Mouse (Mus musculus) adrenal gland (tissue): ENCODE results near the gene Hnrnpa0.

Experiments used
- intact Hi-C: fragments of 180-260 bp; cut with DNase I; formaldehyde crosslinking; loops from one replicate; pipeline ENCODE4 v1.15.1; 2025

Hnrnpa0 gene

DNA sequence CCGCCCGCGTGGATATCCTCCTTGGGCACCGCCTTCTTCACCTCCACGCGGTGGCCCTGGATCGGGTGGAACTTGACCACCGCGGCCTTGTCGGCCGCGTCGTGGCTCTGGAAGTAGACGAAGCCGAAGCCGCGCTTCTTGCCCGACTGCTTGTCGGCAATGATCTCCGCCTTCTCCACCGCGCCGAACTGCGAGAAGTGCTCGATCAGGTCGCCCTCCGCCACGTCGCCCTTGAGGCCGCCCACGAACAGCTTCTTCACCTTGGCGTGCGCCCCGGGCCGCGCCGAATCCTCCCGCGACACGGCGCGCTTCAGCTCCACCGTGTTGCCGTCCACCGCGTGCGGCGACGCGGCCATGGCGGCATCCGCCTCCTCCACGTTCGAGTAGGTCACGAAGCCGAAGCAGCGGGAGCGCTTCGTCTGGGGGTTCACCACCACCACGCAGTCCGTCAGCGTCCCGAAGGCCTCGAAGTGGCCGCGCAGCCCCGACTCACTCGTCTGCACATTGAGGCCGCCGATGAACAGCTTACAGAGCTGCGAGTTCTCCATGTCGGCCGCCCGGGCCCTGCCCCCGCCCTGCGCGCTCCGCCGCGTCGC, 492 bp downstream of the Hnrnpa0 start:
- intact Hi-C loops = no loop called here

DNA sequence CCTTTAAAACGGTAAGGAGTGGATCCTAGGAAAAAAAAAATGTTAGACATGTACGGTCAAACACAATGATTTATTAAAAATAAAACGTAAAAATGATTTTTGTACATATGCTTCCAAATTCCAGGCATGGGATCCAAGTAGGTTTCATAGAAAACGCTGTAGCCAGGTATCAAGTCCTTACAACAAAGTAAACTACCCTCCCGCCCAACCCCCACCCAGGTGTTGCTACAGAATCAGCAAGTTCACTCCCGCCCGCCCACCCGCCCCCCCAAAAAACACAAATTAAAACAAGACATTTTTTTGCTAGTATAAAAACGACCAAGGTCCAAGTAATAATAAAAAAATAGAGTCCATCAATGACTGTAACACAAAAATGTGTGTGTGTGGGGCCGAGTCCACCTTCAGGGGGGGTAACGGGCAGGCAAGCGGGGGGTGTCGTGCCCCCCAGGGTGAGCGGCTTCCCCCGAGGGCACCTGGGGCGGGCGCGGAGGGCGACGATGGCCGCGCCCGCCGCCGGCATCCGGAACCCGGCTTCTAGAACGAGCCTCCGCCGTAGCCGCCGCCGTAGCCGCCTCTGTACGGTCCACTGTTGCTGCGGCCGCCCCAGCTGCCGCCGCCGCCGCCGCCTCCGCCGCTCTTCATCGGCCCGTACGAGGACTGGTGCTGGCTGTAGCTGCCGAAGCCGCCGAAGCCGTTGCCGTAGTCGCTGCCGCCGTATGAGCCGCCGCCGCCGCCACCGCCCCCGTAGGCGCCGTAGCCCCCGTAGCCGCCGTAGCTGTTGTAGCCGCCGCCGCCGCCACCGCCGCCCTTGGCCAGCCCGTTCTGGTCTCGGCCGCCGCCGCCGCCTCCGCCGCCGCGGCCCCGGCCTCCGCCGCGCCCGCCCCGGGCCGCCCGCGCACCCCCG, 1.2 kb downstream of the Hnrnpa0 start:
- intact Hi-C loops = no loop called here

DNA sequence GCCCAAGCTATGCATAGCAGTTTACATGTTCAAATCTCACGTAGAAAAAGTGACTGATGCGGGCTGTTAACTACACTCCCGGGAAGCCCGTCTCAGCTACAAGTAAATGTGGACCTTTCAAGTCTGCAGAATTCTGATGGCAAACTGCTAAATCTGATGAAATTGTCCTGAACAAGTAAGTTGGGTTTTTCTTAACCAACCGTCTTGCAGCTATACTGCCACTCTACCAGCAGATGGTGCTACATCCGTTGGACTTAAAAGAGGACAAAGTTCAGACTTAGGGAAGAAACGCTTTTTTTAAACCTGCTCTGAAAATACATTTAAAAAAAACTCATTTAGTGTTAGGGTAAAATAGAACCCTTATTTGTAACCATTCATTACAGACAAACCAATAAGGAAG, 2.2 kb downstream of the Hnrnpa0 start:
- intact Hi-C loops = no loop called here

DNA sequence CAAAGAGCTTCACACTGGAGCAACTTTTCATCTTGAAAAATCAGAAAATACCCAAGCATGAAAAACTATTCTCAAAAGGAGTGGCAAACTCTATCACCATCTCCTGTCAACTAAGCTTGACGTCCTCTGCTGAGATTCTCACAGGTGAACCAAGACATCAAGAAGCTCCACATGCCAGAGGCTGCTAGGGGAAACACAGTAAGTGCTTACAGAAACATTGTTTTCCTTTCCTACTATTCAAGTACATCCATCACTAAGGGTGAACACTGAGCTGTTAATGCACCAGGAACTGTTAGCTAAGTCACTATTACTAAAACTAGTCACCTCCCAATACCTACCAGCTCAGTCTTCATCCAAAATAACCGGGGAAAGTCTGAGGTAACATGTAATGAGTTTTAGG, 3.4 kb downstream of the Hnrnpa0 start:
- intact Hi-C loops = no loop called here

DNA sequence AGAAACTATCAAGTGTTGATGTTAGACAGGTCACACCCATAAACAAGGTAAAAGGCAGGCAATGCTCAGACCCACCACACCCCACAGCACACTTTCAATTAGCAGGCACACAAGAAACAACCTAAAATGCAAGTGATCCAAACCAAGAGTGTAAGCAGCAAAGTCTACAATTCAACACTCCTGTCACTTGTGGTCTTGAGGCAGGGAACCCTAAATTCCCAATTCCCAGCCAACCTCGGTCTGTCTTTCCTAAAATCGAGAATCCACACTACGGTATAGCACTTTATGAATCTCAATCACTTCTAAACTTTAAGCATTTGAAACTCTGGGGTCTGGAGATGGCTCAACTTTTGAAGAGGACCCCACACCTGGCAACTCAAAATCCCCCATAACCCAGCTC, 4.1 kb downstream of the Hnrnpa0 start:
- intact Hi-C loops = no loop called here

DNA sequence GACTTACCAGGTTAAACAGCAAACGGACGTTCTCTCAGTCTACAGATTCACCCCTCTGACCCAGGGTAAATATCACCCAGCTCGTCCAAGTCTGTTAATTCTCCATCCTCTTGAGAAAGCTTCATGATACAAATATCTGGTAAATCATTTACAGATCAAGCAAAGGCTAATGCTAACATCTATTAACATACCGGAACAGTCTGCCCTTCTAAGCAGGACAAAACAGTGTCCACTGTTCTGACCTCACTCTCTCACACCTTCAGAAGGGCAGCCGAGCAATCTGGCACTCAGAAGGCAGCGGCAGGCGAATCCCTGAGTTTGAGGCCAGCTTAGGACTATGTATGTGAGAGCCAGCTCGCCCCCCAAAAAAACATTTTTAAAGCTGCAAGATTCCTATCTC, 5.0 kb downstream of the Hnrnpa0 start:
- intact Hi-C loops = no loop called here

DNA sequence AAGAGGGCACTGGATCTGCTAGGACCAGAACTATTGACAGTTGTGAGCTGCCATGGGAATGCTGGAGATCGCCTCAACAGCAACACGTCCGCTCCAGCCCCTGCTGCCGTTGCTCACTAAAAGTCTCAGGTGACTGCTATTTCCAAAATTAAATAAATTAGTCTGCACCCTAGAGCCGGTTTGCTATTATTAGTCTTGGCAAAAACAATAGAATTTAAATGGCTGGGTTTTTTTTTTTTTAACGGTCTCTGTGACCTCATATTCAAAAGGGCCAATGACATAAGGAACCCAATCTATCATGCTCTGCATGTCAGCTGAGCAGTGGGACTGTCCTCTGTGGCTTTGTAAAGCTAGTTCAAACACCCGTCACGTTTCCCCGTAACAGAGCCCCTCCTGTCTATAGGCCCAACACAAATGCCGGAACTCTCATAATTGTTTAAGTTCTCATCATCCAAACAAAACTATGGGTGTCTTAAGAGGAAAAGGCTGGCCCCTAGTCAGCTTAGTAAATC, 5.5 kb downstream of the Hnrnpa0 start:
- intact Hi-C loops = no loop called here

DNA sequence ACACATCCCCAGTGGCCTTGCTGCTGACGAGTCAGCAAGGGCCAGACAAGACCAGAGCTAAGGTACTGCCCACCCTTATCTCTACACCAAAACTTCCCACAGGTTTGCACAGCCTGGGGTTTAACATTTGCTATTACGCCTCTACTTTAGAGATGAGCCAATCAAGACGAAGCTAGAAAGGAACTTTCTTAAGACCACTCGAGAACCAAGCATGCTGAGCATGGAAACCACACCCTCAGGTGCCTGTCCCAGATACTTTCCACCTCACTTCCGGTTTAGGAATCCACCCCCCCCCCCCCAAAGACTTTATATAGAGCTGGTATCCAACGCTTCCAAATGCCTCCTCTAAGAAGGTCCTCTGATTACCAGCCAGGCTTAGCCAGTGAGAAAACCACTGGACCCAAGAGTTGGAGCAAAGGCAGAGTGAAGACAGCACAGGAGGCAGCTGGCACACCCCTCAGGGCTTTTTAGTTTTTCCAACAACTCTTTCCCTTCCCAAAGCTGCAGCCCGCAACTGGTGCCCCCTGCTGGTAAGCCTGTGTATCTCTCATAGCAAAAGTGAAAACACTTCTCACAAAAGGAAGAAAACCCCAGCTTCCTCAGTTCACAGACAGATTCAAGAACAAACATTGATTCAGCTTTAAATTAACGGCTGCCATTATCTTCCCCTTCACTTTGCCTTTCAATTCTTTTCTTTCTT, 10.9 kb downstream of the Hnrnpa0 start:
- intact Hi-C loops = loop anchor here (2.0 kb wide), 1 partner anchor 105 kb away; no protein-coding TSS in a partner anchor

DNA sequence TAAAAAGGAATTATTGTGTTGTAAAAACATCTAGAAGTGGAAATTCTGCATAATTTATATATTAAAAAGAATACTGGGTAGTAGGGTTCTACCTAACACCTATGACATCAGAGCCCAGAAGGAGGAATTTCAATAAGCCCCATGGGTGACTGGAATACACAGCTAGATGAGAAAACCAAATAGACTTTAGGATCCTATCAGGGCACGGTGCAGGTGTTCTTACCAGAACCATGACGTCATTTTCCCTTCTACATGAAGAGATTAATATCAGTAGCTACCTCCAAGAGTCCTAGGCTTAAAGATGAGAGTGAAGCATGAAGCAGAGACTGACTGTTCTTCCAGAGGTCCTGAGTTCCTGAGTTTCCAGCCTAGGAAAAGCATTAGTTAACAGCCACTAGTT, 11.6 kb downstream of the Hnrnpa0 start:
- intact Hi-C loops = loop anchor here (2.0 kb wide), 1 partner anchor 104 kb away; no protein-coding TSS in a partner anchor

DNA sequence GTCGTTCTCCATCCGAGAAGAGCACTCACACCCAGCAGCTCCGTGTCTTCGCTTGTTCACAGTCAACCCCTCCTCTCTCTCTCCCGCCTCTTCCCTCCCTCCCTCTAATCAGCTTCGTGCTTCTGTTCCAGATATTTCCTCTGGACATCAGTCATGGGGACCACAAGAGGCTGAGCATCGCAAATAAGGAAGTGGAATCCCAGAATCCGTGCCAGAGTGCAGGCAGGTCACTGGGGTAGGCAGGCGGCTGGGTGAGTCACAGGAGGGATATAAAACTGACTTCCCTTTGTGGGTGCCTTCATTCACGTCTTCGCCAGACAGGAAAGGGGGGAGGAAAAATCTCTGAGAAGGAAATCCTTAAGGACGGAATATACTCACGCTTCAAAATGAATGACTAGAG, 13.1 kb downstream of the Hnrnpa0 start:
- intact Hi-C loops = no loop called here

DNA sequence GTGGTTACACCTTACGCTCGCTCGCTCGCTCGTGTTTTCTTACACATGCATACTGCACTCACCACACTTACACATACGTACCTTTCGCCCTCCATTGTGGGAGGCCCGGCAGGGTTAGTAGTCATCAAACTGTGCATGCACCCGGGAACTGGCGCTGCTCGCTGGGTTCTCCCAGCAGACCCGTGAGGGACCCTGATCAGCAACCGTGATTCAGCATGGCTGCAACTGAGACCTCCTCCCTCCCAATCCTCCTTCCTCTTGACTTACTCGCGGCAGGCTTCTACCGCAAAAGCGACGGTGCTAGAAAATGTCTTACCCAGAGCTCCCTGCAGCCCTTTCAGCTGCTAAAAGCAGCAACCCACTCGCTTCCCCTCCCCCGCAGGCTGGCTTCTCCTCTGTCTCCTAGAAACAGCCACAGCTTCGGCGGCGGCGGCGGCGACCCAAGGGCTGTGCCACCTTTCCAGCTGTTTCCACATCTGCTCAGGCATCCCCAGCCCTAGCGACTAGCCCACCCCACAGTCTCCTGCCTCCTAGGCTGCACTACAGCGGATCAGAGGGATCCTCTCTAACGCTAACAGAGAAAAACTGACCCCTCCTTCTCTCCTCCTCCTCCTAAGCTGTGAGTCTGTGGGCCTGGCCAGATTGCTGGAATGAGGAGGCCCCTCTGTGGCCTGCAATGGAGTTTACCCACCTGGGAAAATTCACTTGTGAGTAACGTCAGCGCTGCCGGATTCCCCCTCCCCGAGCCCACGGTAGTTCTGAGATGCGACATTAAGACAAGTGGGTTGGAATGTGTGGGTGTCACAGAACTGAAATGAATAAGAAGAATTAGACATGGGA, 15.1 kb downstream of the Hnrnpa0 start, which contains the start of gene Klhl3:
Gene Klhl3, minus strand, starts transcription at position 532 of the 840 bp plus-strand sequence.
- intact Hi-C loops = loop anchor here (5.0 kb wide), 2 partner anchors 46 to 81 kb away; no protein-coding TSS in a partner anchor

DNA sequence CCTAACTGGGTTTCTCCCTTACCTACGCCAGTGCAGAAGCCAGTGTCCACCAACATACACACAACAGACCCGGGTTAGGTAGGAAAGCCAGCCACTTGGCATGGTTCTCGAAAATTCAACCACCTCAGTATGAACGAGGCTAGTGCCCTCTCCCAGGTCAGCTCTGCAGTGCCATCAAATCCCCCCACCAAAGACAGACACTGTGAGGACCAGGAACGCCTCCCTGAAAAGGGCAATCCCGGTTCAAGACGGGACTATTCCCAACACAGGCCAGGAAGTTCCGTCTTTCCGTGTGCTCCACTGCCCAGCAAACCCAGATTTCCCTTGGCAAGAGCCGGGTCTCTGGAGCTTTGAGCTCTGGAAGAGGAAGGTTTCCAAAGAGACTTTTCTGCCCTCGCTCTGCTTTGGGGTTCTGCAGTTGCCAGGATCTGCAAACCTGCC, 15.7 kb downstream of the Hnrnpa0 start:
- intact Hi-C loops = loop anchor here (5.0 kb wide), 2 partner anchors 45 to 80 kb away; no protein-coding TSS in a partner anchor

DNA sequence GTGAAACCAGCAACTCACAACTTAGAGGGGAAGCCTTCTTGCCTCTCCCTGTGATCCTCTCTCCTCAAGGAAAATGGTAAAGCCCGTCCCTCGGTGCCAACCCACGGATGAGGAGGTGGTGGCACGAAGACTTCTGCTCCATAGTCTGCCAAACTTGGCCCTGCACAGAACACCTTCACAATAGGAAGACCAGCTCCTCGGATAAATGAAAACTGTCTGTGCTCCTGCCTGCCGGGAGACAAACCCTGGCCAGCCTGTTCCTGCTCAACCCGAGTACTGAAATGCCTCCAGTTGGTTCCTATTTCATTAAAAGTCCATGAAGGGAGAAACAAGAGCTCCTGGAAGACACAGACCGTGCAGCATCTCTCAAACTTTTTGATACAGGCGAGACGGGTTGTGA, 16.2 kb downstream of the Hnrnpa0 start:
- intact Hi-C loops = loop anchor here (5.0 kb wide), 2 partner anchors 45 to 80 kb away; no protein-coding TSS in a partner anchor

DNA sequence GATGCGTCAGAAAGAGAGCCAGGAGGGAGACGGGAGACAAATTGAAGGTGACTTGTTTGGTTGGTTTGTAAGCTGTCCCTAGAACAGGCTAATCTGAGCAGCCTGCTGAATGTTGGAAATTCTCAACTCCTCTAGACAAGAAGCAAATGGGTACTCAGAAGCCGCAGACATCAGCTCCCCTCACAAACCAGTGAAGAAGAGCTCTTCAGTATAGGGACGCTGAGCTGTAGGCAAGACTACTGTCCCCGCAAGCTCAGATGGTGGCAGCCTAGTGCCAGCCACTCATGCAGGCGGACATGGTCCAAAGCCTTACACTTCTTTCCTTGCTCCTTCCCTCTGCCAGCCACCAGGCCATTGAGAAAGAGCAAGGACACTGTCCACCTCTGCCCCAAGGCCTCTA, 17.1 kb downstream of the Hnrnpa0 start:
- intact Hi-C loops = loop anchor here (5.0 kb wide), 2 partner anchors 44 to 79 kb away; no protein-coding TSS in a partner anchor

DNA sequence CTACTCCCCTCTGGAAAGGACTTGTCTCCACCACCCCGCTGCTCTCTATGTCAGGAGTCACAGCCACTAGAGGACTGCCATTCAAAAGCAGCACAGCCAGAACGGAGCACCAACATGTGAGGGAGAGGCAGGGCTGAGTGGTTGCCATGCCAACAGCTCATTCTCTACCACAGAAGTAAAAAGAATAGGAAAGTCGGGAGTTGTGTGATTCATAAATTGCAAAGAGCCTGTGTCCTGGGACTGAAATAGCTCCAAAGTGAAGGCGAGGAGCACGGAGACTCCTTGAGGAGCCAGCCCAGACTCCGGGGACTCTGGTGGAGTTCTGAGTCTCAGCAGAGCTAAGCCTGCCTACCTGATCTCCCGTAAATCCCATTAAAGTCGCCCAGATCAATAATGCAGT, 37.7 kb downstream of the Hnrnpa0 start:
- intact Hi-C loops = no loop called here

DNA sequence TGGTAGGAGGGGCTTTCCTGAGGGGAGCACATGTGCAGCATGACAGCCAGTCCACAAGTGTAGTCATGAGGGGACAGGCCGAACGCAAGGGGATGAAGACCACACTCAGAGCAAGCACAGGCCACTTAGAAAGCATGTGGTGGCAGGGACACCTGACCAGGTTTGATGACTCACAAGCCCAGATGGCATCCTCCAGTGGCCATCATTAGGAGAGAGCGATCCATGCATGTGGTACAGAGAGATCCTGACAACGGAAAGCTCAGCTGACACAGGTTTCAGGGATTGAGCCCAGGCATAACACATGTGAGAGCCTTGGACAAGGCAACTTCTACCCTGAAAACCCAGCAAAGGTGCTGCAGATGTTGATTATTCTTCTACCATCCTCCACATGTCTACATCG, 44.0 kb downstream of the Hnrnpa0 start:
- intact Hi-C loops = no loop called here

DNA sequence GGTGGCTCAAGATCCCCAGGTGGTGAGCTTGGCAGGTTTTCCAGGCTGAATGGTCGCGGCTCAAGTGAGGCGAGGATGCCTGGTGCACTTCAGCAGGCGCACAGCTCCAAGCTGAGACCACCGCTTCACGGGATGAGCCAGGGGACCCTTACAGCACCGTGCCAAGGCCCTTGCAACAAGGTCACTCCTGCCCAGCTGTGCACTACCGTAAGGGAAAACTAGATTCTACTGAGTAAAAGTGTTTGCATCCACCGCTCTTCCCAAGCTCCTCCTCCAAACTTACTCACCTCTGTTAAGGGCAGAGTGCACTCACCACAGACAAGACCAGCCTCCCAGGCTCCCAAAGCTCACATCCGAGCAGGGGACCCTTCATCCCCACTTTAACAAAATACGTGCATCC, 44.8 kb downstream of the Hnrnpa0 start:
- intact Hi-C loops = no loop called here

DNA sequence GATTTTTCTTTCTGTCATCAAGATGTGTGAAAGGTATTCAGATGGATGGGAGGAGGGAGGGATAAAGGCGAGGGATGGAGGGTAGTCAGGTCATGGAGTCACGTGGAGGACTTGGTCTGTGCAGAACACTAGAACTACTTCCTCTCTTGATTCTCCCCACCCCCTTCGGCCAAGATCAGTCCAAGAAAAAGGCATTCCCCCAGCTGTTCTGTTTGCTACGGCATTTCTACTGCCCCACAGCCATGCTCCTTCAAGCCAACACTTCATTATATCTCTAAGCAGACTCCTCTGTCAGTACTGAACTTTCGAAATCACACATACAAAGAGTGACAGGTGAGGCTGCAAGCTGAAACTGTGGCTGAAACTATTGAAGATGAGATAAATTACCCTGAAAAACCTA, 45.3 kb downstream of the Hnrnpa0 start:
- intact Hi-C loops = no loop called here

DNA sequence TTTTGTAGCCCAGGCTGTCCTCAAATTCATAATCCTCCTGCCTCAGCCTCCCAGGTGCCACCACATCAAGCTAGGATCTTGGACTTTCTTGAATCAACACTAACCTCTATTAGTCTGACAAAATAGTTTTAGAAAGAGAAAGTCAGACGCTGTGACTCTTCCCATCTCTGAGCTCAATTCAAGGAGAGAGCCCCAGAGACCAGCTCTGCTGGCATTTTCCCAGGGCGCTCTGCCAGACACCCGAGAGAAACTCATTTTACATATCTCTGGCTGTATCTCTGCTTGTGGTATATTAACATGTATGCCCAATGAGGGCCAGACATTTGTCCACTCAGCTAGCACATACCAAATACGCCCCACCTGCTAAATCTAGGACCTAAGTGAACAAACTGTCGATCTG, 50.0 kb downstream of the Hnrnpa0 start:
- intact Hi-C loops = no loop called here
